Mouse (Mus musculus) forebrain, postnatal 0 days (tissue): ENCODE measurements around the gene Simc1. TPM values are rescaled to one million over a fixed set of nuclear protein-coding genes. Genes with fewer than 3 reads are reported as not detected.

ENCODE experiments used
- ATAC-seq: fragments of 200-750 bp; cut with Nextera tagmentation; 2 replicates; pipeline ENCODE4 v1.8.0; 2017; ENCODE audit warnings: mild to moderate bottlenecking, moderate library complexity
- DNase-seq: peaks from one replicate; pipeline ENCODE4 v3.0.0-alpha.2; 2015
- H3K27ac ChIP-seq: fragments of 300-500 bp; sonication (generic); 2 replicates; pipeline ENCODE4 v1.5.1; 2014; ENCODE audit warnings: low read depth, mild to moderate bottlenecking, antibody characterized with exemption, low read length, moderate library complexity, mixed read lengths
- H3K27me3 ChIP-seq: fragments of 300-500 bp; sonication (generic); 2 replicates; pipeline ENCODE4 v1.6.1; 2014; ENCODE audit warnings: mild to moderate bottlenecking, low read length, mixed read lengths; ENCODE audit not compliant: insufficient read depth
- H3K36me3 ChIP-seq: fragments of 300-500 bp; sonication (generic); 2 replicates; pipeline ENCODE4 v1.6.1; 2014; ENCODE audit warnings: mild to moderate bottlenecking, moderate library complexity; ENCODE audit not compliant: insufficient read depth
- H3K4me1 ChIP-seq: fragments of 300-500 bp; sonication (generic); 2 replicates; pipeline ENCODE4 v1.6.1; 2014; ENCODE audit warnings: antibody characterized with exemption; ENCODE audit not compliant: insufficient read depth
- H3K4me2 ChIP-seq: fragments of 300-500 bp; sonication (generic); 2 replicates; pipeline ENCODE4 v1.6.1; 2014; ENCODE audit warnings: low read depth, mild to moderate bottlenecking, moderate library complexity
- H3K4me3 ChIP-seq: fragments of 300-500 bp; sonication (generic); 2 replicates; pipeline ENCODE4 v1.5.1; 2014; ENCODE audit warnings: low read depth, low read length, mixed read lengths
- H3K9ac ChIP-seq: fragments of 300-500 bp; sonication (generic); 2 replicates; pipeline ENCODE4 v1.6.1; 2014; ENCODE audit warnings: mild to moderate bottlenecking
- H3K9me3 ChIP-seq: fragments of 300-500 bp; sonication (generic); 2 replicates; pipeline ENCODE4 v1.6.1; 2016; ENCODE audit warnings: low read length
- CTCF ChIP-seq: sonication (generic); IDR thresholded peaks from 2 replicates; pipeline ENCODE4 v1.5.1; 2016; ENCODE audit warnings: antibody characterized with exemption, control low read depth, low read depth
- WGBS: fragments of 180-500 bp; shearing (Covaris S2); extraction: QIAGEN DNeasy Blood & Tissue Kit; methylation state at CpG from one replicate; pipeline ENCODE4 v1.1.7; 2014; 5-methylcytosine and 5-hydroxymethylcytosine counted together
- polyA plus RNA-seq: library from polyadenylated mRNA; unstranded; fragments of >200 nt; fragmentation: Nextera tagmentation; extraction: Ambion mirVana; gene quantifications from 2 replicates; pipeline ENCODE4 v1.2.1, GENCODE M21; 2015
- total RNA-seq: library from RNA; depleted of rRNA; stranded (reverse); fragments of >200 nt; gene quantifications from 2 replicates; pipeline ENCODE4 v1.2.3, GENCODE M21; 2014

Simc1 gene
- total and polyA plus RNA-seq, 2 experiments from 2014 or later = 9.1 to 21.7 TPM

DNA sequence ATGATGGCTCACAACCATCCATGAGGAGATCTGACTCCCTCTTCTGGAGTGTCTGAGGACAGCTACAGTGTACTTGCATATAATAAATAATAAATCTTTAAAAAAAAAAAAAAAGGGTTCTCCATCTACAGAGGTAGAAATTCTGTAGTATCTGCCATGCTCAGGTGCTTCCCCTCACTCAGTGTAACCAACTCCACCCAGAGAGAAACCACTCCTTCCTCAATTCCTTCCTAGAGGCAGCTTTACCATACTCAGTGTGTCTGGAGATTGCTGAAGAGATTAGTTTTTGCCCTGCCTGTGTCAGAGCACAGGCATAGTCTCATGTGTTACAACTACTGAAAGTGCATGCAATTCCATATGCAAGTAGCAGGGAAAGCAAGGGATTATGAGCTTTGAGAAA, 28.6 kb downstream of the Simc1 start:
- Histone ChIP-seq H3K9me3 (no peaks in the 10 kb centered on the region), H3K27ac (no peak overlapping the region), H3K9ac (no peak overlapping the region), H3K27me3 (no peaks in the 10 kb centered on the region), H3K36me3 (peaks cover 58% of the 10 kb centered on the region), H3K4me3 (no peak overlapping the region), H3K4me2 (no peak overlapping the region), H3K4me1 (no peaks in the 10 kb centered on the region)
- DNase-seq = no peak
- TF ChIP-seq CTCF = no peak
- no peak for ATAC-seq

DNA sequence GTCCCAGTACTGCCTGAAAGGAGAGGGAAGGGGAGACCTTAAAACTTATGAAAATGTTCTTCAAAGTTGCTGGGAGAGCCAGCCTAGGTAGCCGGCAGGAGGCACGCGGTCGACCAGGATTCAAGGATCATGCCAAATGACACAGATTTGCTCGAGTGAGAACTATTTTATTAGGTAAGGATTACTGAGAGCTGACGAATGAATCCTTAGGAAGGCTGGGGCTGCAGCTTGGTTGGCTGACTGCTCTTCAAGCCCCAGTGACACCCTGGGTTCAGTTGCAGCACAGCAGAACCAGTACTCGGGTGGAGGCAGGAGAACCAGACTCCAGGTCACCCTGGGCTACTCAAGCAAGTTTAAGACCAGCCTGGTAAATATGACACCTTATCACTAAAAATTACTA, 44.5 kb downstream of the Simc1 start:
- Histone ChIP-seq H3K4me3 (no peak overlapping the region), H3K36me3 (peaks cover 65% of the 10 kb centered on the region), H3K9me3 (no peaks in the 10 kb centered on the region), H3K9ac (no peak overlapping the region), H3K4me1 (no peaks in the 10 kb centered on the region), H3K4me2 (no peak overlapping the region), H3K27me3 (no peaks in the 10 kb centered on the region), H3K27ac (no peak overlapping the region)
- TF ChIP-seq CTCF = no peak
- ATAC-seq (no peak), DNase-seq (no peak)
- 83% methylated on average over 7 of the region's 7 CpGs for WGBS

DNA sequence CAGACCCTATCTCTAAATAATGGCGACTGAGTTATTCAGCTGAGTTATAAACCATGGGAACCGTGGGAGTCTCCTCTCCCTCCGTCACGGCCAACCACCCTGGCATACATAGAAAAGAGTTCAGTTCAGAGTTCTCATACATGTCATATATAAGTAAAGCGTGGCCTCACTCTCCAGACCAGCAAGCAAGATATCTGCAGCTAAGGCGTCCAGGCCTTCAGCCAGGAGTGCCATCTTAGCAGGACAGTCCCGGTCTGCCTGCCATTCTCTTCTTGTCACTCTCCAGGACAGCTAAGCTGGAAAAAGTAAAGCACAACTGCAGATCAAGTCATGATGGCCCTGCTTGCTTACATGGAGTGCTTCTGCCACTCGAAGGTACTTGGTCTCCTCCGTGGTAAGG, 52.6 kb downstream of the Simc1 start:
- H3K27ac ChIP-seq = no peak overlapping the region
- no peak overlapping the region for H3K9ac ChIP-seq
- TF ChIP-seq CTCF = no peak
- H3K4me1 ChIP-seq = no peaks in the 10 kb centered on the region
- H3K27me3 ChIP-seq = no peaks in the 10 kb centered on the region
- no peak for DNase-seq
- no peaks in the 10 kb centered on the region for H3K9me3 ChIP-seq
- ATAC-seq = no peak
- 93% methylated on average over 9 of the region's 9 CpGs for WGBS
- H3K4me2 ChIP-seq = no peak overlapping the region
- no peak overlapping the region for H3K4me3 ChIP-seq
- H3K36me3 ChIP-seq = peaks cover 81% of the 10 kb centered on the region

DNA sequence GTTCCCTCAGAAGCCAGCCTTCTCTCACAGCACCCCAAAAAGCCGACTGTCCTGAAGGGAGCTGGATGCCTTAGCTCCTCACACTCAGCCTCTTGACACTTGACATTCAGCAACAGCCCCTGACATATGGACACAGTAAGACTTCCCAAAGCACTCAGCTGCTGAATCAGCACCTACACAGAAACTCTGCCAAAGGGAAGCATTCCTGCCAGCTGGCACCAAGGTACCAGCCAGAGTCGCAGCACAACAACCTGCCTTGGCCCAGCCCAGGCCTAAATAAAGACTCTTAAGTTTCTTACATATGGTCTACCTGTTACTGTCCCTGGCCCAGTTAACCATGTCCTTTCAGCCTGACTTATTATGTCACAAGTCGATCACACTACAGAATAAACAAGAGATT, 53.2 kb downstream of the Simc1 start:
- Histone ChIP-seq H3K27ac (no peak overlapping the region), H3K27me3 (no peaks in the 10 kb centered on the region), H3K4me2 (no peak overlapping the region), H3K36me3 (peaks cover 80% of the 10 kb centered on the region), H3K4me3 (no peak overlapping the region), H3K9me3 (no peaks in the 10 kb centered on the region), H3K9ac (no peak overlapping the region), H3K4me1 (no peaks in the 10 kb centered on the region)
- TF ChIP-seq CTCF = no peak
- 71% methylated on average over 3 of the region's 3 CpGs for WGBS
- ATAC-seq = no peak
- no peak for DNase-seq

DNA sequence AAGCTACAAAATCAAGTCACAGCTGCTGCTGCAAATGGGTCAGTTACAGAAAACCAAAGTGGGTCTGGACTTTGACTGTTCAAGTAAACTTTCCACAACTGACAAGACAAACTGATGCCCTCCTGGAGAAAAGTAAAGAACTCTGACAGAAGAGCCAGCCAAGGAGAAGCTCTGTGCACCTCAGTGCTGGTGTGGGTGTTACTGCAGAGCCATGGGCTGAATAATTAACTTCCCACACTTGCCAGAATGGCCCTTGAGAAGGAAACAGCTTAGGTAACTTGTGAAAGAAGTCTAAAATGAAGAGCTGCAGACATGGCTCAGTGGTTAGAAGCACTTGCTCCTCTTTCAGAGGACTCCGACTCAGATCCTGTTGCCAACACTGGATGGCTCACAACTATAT, 54.1 kb downstream of the Simc1 start:
- Histone ChIP-seq H3K27ac (no peak overlapping the region), H3K36me3 (peaks cover 77% of the 10 kb centered on the region), H3K4me1 (no peaks in the 10 kb centered on the region), H3K27me3 (no peaks in the 10 kb centered on the region), H3K9ac (no peak overlapping the region), H3K9me3 (no peaks in the 10 kb centered on the region), H3K4me3 (no peak overlapping the region), H3K4me2 (no peak overlapping the region)
- 95% methylated on average over 1 of the region's 1 CpGs for WGBS
- ATAC-seq = no peak
- TF ChIP-seq CTCF = no peak
- DNase-seq = no peak

DNA sequence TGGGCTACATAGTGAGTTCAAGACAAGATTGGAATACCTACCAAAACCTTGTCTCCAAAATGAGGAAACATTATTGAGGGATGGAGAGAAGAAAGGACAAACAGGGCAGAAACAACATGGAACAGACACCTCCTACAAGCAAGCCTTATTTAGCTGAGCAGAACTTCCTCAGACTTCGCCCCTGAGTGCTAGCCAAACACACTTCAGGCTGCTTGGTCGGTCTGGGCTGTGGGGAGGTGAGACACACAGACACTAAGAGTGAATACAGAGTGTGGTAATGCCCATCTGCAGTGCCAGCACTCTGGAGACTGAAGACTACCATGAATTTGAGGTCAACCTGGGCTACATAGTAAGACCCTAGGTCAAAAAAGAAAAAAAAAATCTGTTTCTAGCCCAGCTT, 56.1 kb downstream of the Simc1 start:
- H3K27ac ChIP-seq = no peak overlapping the region
- no peak overlapping the region for H3K4me3 ChIP-seq
- H3K9ac ChIP-seq = no peak overlapping the region
- DNase-seq (no peak), ATAC-seq (no peak)
- H3K36me3 ChIP-seq = peaks cover 61% of the 10 kb centered on the region
- no peaks in the 10 kb centered on the region for H3K9me3 ChIP-seq
- no peak overlapping the region for H3K4me2 ChIP-seq
- H3K27me3 ChIP-seq = no peaks in the 10 kb centered on the region
- peaks cover 8% of the 10 kb centered on the region for H3K4me1 ChIP-seq
- no peak for TF ChIP-seq CTCF
- WGBS = 94% methylated on average over 2 of the region's 2 CpGs

DNA sequence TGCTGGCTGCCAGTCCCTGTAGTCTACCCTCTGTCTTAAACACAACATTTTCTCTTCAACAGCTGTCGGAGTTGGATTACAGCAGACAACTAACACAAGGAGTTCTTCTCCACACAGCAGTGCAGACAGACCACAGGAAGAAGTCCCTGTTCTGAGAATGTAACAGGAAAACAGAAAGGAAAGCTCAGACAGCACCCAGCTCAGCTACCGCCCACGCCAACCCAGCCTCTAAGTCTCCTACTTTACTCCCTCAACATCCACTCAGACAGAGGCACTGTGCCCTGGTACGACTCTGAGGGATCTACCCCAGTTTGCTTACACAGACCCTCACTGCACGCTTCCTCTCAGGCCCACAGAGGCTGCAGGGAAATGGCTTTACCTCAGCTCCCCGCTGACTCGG, 57.0 kb downstream of the Simc1 start:
- Histone ChIP-seq H3K4me3 (no peak overlapping the region), H3K4me1 (peaks cover 8% of the 10 kb centered on the region), H3K9ac (no peak overlapping the region), H3K27ac (no peak overlapping the region), H3K9me3 (no peaks in the 10 kb centered on the region), H3K36me3 (peaks cover 59% of the 10 kb centered on the region), H3K4me2 (no peak overlapping the region), H3K27me3 (no peaks in the 10 kb centered on the region)
- ATAC-seq = no peak
- no peak for TF ChIP-seq CTCF
- 88% methylated on average over 7 of the region's 7 CpGs for WGBS
- DNase-seq = no peak

DNA sequence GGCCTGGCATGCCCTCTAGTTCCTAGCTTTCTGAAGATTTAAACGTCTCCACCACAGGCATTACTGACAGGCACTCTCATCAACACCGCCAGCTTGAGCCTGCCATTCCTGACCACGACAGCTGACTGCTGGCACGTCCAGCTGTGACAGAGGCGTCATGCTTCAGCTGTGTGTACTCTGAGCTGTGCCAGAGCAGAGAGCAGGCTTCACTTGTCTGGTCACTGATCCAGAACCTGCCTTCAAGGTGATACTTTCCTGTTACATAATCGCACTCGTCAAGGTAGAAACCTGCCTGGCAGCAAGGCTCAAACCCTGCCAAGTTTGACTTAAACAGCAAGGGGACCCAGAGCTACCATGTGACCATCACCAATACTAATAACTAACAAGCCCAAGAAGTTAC, 59.0 kb downstream of the Simc1 start:
- H3K4me3 ChIP-seq = no peak overlapping the region
- TF ChIP-seq CTCF = no peak
- H3K36me3 ChIP-seq = peaks cover 41% of the 10 kb centered on the region

More for the DNA sequence above, 59.0 kb downstream of the Simc1 start:
- H3K4me1 ChIP-seq = peaks cover 8% of the 10 kb centered on the region
- H3K4me2 ChIP-seq = no peak overlapping the region
- H3K9ac ChIP-seq = no peak overlapping the region
- DNase-seq (no peak), ATAC-seq (no peak)
- H3K27me3 ChIP-seq = no peaks in the 10 kb centered on the region
- H3K9me3 ChIP-seq = no peaks in the 10 kb centered on the region
- 86% methylated on average over 7 of the region's 7 CpGs for WGBS
- H3K27ac ChIP-seq = no peak overlapping the region
